Mouse (Mus musculus): Measurements from ENCODE around the gene Smurf2.
"Not testable (repeated sequence)": the region's sequence is repeated elsewhere in the genome, so short reads cannot be mapped to it uniquely, and the experiment has no call there.

Gene Smurf2

GRCm38 (mm10) chr11:106807442-106807841 lies 113.1 kb downstream of the Smurf2 start:
- DNase-seq: not testable (repeated sequence)

- no peak for DNase-seq
Measured at GRCm38 (mm10) chr11:106802069-106802627, 118.4 kb downstream of the Smurf2 start.

GRCm38 (mm10) chr11:106795679-106796078 lies 124.8 kb downstream of the Smurf2 start:
- DNase-seq: no peak

- DNase-seq: no peak
Measured at GRCm38 (mm10) chr11:106793846-106794245, 126.7 kb downstream of the Smurf2 start.

GRCm38 (mm10) chr11:106789649-106790048 lies 130.9 kb downstream of the Smurf2 start:
- DNase-seq: no peak

GRCm38 (mm10) chr11:106788775-106789459 lies 131.6 kb downstream of the Smurf2 start, which contains the start of the genes Ddx5 and Cep95:
Gene Ddx5, minus strand, starts transcription at chr11:106789185.
Gene Cep95, plus strand, starts transcription at chr11:106789252.
- DNase-seq: peak; percentile 90

GRCm38 (mm10) chr11:106788026-106788774 lies 132.3 kb downstream of the Smurf2 start:
- peak; percentile 100 for DNase-seq

GRCm38 (mm10) chr11:106787131-106788025 lies 133.1 kb downstream of the Smurf2 start:
- DNase-seq: peak; percentile 85

GRCm38 (mm10) chr11:106785043-106785442 lies 135.5 kb downstream of the Smurf2 start:
- DNase-seq: no peak

- DNase-seq: no peak
Measured at GRCm38 (mm10) chr11:106784476-106784875, 136.0 kb downstream of the Smurf2 start.

- DNase-seq: no peak
Measured at GRCm38 (mm10) chr11:106782841-106783764, 137.4 kb downstream of the Smurf2 start.

GRCm38 (mm10) chr11:106782271-106782670 lies 138.2 kb downstream of the Smurf2 start:
- not testable (repeated sequence) for DNase-seq

GRCm38 (mm10) chr11:106780590-106781220 lies 139.8 kb downstream of the Smurf2 start:
- DNase-seq: no peak

- DNase-seq: no peak
Measured at GRCm38 (mm10) chr11:106780089-106780425, 140.5 kb downstream of the Smurf2 start.

GRCm38 (mm10) chr11:106779388-106780088 lies 141.0 kb downstream of the Smurf2 start, which contains the start of gene Polg2:
Gene Polg2, minus strand, starts transcription at chr11:106779537.
- peak; percentile 88 for DNase-seq

- DNase-seq: no peak
Measured at GRCm38 (mm10) chr11:106778589-106779387, 141.7 kb downstream of the Smurf2 start.

- no peak for DNase-seq
Measured at GRCm38 (mm10) chr11:106778132-106778531, 142.4 kb downstream of the Smurf2 start.

- DNase-seq: no peak
Measured at GRCm38 (mm10) chr11:106777395-106777794, 143.1 kb downstream of the Smurf2 start.

- DNase-seq: no peak
Measured at GRCm38 (mm10) chr11:106776960-106777359, 143.6 kb downstream of the Smurf2 start.

GRCm38 (mm10) chr11:106773061-106773460 lies 147.5 kb downstream of the Smurf2 start:
- DNase-seq: no peak

Measured in right cerebral cortex, postnatal 4 days (tissue).